Mouse (Mus musculus) heart, postnatal 14 days (tissue): ENCODE data around the gene Ankrd61. TPM values are rescaled to one million over a fixed set of nuclear protein-coding genes. Genes with fewer than 3 reads are reported as not detected.

Source experiments
- DNase-seq, 2 experiments: peaks; one replicate each; pipeline ENCODE4 v3.0.0; 2021 to 2022
- intact Hi-C: fragments of 180-260 bp; cut with DNase I; formaldehyde crosslinking; loops from one replicate; pipeline ENCODE4 v1.15.1; 2025
- long read RNA-seq, 2 experiments: library from polyadenylated mRNA; stranded (forward); transcript quantifications; one replicate each; pipeline ENCODE4 v2.0.0; 2021
- total RNA-seq, 2 experiments: library from RNA; stranded (reverse); gene quantifications; 2 replicates each; pipeline ENCODE4 v1.2.3; 2021

The Ankrd61 gene
- total RNA-seq, result not detected
- long read RNA-seq, experiment 1, result 0 reads
- long read RNA-seq, experiment 2, result 0 reads

GRCm38 (mm10) chr5:143897635-143898330, at the start of gene Ankrd61:
TSS of gene Ankrd61 (minus strand) at chr5:143897685.
- DNase-seq, result no peak
- intact Hi-C loops, result no loop called here

- intact Hi-C loops, result no loop called here
- no peak for DNase-seq
These were observed 46.0 kb upstream of the Ankrd61 start for GRCm38 (mm10) chr5:143943231-143944125.

DNA sequence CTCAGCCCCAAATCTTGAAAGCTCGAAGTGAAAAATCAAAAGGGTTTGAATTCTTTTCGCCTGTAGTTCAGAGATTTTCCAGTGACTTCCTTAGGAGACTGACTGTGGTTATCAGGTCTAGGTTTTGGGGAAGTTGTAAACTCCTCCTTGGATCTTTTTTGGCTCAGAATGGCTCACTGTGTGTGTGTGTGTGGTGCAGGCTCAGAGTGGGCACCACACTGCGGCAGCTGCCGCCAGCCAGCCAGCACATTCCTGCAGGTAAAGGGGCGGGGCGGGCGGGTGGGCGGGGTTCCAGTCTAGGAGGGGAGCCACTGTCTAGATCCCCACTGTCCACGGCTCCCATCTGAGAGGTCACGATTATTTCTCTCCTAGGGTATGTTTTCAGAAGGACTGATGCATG, 44.1 kb upstream of the Ankrd61 start:
- intact Hi-C loops, result no loop called here
- no peak for DNase-seq

DNA sequence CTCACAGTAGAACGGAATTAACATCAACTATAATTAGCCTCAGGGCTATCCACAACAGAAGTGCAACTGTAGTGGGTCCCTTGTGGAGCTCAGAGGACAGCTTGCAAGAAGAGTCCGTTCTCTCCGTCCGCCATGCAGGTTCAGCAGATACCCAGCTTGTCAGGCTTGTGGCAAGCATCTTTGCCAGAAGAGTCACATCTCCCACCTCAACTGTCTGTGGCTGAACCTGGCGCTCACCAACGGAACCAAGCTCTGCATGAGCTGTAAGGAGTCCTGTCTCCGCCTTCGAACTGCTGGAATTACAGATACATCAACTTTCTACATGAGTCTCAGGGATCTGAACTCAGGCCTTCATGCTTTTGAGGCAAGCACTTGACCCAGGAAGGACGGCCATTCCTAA, 38.7 kb upstream of the Ankrd61 start:
- no peak for DNase-seq
- intact Hi-C loops, result no loop called here

GRCm38 (mm10) chr5:143933875-143934274, 36.4 kb upstream of the Ankrd61 start:
- intact Hi-C loops, result loop anchor here (2.0 kb wide), 1 partner anchor 41 kb away; no protein-coding TSS in a partner anchor
- DNase-seq, result no peak

- intact Hi-C loops, result no loop called here
These were observed 35.9 kb upstream of the Ankrd61 start for GRCm38 (mm10) chr5:143933414-143933813.

GRCm38 (mm10) chr5:143932831-143933230, 35.3 kb upstream of the Ankrd61 start, which contains the start of gene Rsph10b:
TSS of gene Rsph10b (plus strand) at chr5:143933035.
- no peak for DNase-seq
- intact Hi-C loops, result no loop called here

More at GRCm38 (mm10) chr5:143933414-143933813, 35.9 kb upstream of the Ankrd61 start:
- DNase-seq, result no peak

GRCm38 (mm10) chr5:143931863-143932580, 34.5 kb upstream of the Ankrd61 start:
- DNase-seq, result no peak
- intact Hi-C loops, result no loop called here

GRCm38 (mm10) chr5:143930656-143931055, 33.2 kb upstream of the Ankrd61 start:
- no peak for DNase-seq
- intact Hi-C loops, result no loop called here

DNA sequence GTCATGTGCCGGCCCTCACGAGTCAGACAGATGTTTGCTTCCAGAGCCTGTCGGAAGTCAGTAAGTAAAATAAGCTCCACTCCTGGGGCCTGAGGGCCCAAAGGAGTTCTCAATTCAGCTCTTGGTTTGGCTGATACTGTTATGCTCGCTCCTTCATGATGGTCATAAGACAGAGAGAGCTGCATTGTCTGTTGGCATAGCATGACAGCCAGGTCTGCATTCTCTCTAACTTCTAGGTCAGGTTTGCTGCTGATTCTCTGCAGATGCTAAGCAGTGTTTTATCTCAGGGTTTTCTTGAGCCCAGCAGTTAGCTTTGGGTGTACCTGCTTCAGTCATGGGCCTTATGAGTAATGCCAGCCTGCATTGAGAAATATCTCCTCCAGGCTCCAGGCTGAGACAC, 31.8 kb upstream of the Ankrd61 start:
- intact Hi-C loops, result no loop called here
- no peak for DNase-seq

DNA sequence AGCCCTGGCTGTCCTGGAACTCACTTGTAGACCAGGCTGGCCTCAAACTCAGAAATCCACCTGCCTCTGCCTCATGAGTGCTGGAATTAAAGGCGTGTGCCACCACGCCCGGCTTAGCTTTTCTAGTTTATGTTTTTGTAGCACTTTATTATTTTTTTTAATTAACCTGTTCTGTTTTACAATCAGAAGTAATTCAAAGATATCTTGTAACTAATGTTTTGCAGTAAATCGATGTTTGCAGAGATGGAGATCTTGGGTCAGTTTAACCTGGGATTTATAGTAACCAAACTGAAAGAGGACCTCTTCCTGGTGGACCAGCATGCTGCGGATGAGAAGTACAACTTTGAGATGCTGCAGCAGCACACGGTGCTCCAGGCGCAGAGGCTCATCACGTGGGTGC, 30.4 kb upstream of the Ankrd61 start, which contains the start of gene Gm42421:
Gene Gm42421, plus strand, starts transcription at position 301 of the 400 bp plus-strand sequence.
- no peak for DNase-seq
- intact Hi-C loops, result no loop called here

DNA sequence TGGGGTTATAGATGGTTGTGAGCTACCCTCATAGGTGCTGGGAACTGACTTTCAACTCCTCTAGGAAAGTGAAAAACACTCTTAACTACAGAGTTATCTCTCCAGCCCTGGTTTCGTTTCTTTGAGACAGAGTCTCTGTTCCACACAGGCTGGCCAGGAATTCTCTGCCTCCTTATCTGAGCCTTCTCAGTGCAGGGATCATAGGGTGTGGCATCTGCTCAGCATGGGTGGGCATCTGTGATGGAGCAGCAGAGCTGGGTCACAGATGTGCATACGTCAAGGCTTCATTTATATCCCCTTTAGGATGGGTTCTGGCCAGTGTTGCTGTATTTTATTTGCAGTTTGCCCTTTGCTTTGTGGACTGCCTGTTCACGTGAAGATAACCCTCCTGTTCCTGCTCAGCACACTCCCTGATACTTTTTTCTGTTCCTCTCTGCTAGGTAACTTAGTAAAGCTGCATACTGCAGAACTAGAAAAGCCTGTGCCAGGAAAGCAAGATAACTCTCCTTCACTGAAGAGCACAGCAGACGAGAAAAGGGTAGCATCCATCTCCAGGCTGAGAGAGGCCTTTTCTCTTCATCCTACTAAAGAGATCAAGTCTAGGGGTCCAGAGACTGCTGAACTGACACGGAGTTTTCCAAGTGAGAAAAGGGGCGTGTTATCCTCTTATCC, 27.4 kb upstream of the Ankrd61 start:
- no peak for DNase-seq
- intact Hi-C loops, result no loop called here

GRCm38 (mm10) chr5:143918120-143918519, 20.6 kb upstream of the Ankrd61 start:
- DNase-seq, result no peak
- intact Hi-C loops, result loop anchor here (5.0 kb wide), 1 partner anchor 351 kb away; no protein-coding TSS in a partner anchor

DNA sequence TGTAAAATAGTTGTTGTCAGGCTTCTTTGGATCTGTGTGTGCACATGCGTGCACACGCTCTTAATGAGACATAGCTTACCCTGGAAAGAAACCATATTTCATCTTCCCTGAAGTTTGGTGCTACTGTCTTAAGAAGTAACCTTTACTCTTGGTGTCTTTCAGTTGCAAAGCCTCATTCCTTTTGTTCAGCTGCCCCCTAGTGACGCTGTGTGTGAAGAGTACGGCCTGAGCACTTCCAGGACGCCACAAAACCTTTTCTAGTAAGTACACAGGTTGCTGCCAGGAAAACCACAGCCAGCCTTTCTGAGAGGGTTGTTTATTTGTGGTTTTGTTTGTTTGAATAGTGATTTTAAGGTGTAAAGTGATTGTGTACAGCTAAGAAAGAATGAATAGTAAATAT, 19.9 kb upstream of the Ankrd61 start:
- DNase-seq, result peak; percentile 65 to 74
- intact Hi-C loops, result loop anchor here (5.0 kb wide), 1 partner anchor 350 kb away; no protein-coding TSS in a partner anchor

DNA sequence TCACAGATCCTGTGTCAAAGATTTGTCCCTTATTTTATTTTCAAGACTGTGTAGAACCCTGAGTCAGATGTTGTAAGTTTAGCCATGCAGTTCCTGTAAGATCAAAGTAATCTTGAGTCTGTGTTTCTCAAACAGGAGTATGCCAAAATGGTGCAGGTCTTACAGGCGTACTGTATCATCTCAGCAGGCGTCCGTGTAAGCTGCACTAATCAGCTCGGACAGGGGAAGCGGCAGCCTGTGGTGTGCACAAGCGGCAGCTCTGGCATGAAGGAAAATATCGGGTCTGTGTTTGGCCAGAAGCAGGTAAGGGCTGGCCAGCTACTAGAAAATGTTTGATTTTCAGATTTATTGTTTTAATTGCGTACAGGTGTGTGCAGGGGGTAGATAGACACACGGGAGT, 18.7 kb upstream of the Ankrd61 start:
- intact Hi-C loops, result loop anchor here (5.0 kb wide), 1 partner anchor 349 kb away; no protein-coding TSS in a partner anchor

DNA sequence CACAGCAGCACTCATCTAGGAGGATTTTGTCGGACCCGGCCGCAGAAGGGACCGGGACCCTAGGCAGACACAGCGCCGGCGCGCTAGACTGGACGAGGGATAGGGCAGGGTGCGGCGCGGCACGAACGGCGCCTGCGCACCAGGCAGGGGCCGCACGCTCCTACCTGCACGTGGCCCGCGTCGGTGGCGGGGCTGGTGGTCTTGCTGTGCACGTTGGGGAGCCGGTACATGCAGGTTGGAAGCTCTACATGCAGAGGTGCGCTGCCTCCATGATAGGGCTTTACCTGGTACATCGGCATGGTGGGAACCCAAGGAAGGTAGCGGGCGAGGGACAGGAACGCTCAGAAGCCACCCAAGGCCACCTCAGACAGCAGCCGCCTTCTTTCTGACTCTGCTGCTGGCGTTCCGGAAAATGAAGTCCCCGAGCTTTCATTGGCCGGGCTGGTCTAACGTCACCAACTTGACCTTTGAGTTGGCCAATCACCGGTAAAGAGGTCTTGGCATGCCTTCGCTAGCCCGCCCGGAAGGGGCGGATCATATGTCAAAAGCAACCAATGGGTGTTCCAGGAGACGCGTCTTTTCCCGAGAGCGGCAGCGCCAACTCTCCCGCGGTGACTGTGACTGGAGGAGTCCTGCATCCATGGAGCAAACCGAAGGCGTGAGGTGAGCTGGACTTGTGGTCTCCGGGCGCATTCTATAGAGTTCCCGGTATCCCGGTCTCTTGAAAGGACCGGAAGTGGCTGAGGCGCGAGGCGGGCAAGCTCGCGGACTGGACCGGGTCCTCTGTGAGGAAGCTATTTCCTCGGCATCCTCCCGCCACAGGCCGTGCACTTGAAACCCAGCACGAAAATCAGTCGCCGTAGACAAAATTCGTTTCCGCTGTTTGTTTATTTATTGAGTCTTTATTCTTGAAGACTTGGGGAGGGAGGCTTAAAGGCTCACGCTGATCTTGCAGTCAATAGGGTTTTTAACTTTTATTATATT, 12.2 kb upstream of the Ankrd61 start, which contains the start of the genes Aimp2 and Pms2:
Gene Aimp2, minus strand, starts transcription at position 431 of the 984 bp plus-strand sequence.
Gene Pms2, plus strand, starts transcription at position 548 of the 984 bp plus-strand sequence.
- intact Hi-C loops, result loop anchor here (2.0 to 5.0 kb wide), 2 partner anchors 177 to 352 kb away; partner anchors contain the start of gene Usp42

More for the DNA sequence above, 18.7 kb upstream of the Ankrd61 start:
- DNase-seq, result no peak

GRCm38 (mm10) chr5:143908926-143909325, 11.4 kb upstream of the Ankrd61 start:
- DNase-seq, result no peak
- intact Hi-C loops, result loop anchor here (5.0 kb wide), 1 partner anchor 352 kb away; no protein-coding TSS in a partner anchor

More for the DNA sequence above, 12.2 kb upstream of the Ankrd61 start, which contains the start of the genes Aimp2 and Pms2:
- peak; percentile 92 to 95 for DNase-seq

DNA sequence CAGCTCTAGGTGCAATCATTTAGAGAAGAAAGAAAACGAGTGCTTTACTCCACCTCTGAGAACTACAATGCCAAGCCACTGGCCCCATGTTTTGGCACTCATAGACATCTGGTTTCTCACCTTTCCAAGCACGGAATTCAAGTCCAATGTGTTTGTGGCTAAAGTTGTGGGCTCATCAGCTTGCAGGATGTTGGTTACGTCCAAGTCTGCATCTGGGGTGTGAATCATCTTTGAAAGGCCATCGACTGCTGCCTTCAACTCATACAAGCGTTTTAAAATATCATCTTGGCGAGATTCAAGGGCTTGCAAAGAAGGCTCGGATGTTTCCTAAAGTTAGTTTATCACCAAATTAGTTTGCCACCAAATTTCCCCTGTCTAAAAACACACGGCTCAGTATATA, 8.9 kb upstream of the Ankrd61 start:
- intact Hi-C loops, result loop anchor here (5.0 kb wide), 1 partner anchor 349 kb away; no protein-coding TSS in a partner anchor
- no peak for DNase-seq
